Mouse (Mus musculus): ENCODE measurements at regions not wholly inside any gene's neighbourhood (a gene's known extent, or its start where the extent isn't known, plus 50 kb on each side); places are given as distances from the start of the nearest gene placed in this dataset.

GRCm38 (mm10) chrX:49387439-49387838 is 76.3 kb upstream of the Arhgap36 start:
- TF ChIP-seq CTCF (IDR thresholded peaks at IDR 0.05; ENCODE audit: borderline replicate concordance, extremely low read depth, insufficient read depth, insufficient read length) = no peak
- TF ChIP-seq POLR2A (IDR thresholded peaks at IDR 0.05; ENCODE audit: borderline replicate concordance, extremely low read depth, insufficient read depth, insufficient read length, poor library complexity, severe bottlenecking) = no peak
